Mouse (Mus musculus) kidney, adult 2 months (tissue): ENCODE measurements at regions not wholly inside any gene's neighbourhood (a gene's known extent, or its start where the extent isn't known, plus 50 kb on each side); places are given as distances from the start of the nearest gene placed in this dataset.

Source experiments
- CTCF ChIP-seq: fragments of 200-500 bp; conservative IDR thresholded peaks from 2 replicates; pipeline ENCODE4 v1.5.1; 2011; ENCODE audit warnings: low read depth, mild to moderate bottlenecking, control low read depth, low read length, moderate library complexity, mixed read lengths; ENCODE audit not compliant: insufficient read depth, insufficient read length
- POLR2A ChIP-seq: fragments of 200-500 bp; IDR thresholded peaks from one replicate; pipeline ENCODE4 v1.6.1; 2011; ENCODE audit warnings: low read depth, low read length, control low read depth

DNA sequence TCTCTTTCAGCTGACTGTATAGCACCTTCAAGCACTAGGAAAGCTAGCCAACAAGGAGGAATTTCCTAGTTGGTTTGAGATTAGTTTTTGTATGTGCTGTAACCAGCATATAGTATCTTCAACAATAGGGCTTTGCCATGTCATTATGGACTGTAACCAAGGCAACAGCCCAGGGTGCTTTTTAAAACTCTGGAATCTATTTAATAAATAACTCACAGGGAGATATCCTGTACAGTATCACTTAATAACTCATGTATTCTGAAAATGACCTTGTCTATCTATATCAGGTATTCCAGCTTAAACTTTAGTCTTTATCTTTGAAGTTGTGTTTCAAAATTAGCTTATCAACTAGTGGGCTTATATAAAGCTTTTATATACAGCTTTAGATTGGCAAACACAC lies 128.5 kb downstream of the Gm8797 start:
- TF ChIP-seq CTCF (no peak), POLR2A (no peak)
